Mouse (Mus musculus): ENCODE measurements around the gene Alyref2.

GRCm38 (mm10) chr1:171460551-171461503, 42.5 kb upstream of the Alyref2 start:
- TF ChIP-seq CTCF (conservative IDR thresholded peaks at IDR 0.05; ENCODE audit: insufficient read depth, insufficient read length, low read depth, low read length) (no peak), POLR2A (IDR thresholded peaks at IDR 0.05; ENCODE audit: low read depth, low read length) (no peak)

Data from kidney, adult 2 months (tissue).